Mouse (Mus musculus) mesoderm, embryonic 11.5 days (tissue): ENCODE measurements around the gene Zfp831.

Experiments
- DNase-seq: peaks from one replicate; pipeline ENCODE4 v3.0.0-alpha.2; 2012; ENCODE audit warnings: low read depth, low spot score

The Zfp831 gene

DNA sequence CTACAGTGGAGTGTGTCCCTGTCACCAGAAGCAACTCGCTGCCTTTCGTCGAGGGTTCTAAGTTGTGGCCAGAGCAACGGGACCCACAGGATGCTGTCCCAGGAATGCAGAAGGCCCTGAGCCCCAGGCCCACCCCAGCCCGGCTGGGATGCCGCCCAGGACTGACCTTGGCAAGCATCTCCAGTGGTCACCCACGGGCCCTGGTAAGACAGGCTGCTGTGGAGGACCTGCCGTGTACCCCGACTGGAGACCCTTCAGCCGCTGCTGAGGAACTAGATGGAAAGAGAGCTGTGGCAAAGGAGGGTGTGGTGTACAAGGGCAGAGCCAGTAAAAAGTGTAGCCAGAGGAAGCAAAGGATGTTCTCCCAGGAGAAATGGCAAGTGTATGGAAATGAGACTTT, 1.6 kb downstream of the Zfp831 start:
- DNase-seq: no peak

DNA sequence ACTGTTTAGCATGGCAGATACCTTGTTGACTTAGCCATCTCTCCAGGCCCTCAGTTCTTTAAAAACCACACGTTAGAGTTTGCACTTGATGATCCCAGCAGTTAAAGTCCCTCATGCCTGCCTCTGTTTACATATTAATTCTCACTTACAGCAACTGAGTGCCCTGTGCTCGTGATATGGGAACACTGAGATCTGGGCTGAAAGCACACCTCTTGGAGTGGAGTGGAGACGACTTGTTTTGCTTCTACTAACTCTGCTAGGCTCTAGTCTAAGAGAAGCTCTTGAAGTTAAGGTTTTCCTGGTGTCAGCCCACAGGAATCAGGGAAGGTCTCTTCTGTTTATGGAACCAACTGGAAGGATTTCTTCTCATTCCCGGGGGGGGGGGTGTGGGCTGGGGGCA, 9.5 kb downstream of the Zfp831 start:
- DNase-seq: no peak

DNA sequence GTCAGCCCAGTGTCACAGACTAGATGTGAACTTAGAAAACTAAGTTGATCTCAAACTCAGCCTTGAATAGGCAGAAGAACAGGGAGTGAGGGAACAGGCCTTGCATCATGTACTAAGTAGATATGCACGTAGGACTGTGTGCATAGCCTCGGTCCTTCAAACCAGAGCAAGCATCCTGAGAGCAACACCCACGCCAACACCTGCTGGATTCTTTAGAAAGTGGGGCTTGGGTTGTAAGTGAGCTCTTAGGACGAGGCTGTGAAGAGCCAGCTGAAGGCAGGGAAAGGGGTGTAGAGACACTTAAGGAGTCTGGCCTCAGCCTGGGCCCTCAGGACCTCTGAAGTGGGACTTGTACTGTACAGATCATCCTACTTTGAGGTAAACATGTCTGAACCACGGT, 12.0 kb downstream of the Zfp831 start:
- DNase-seq: no peak

DNA sequence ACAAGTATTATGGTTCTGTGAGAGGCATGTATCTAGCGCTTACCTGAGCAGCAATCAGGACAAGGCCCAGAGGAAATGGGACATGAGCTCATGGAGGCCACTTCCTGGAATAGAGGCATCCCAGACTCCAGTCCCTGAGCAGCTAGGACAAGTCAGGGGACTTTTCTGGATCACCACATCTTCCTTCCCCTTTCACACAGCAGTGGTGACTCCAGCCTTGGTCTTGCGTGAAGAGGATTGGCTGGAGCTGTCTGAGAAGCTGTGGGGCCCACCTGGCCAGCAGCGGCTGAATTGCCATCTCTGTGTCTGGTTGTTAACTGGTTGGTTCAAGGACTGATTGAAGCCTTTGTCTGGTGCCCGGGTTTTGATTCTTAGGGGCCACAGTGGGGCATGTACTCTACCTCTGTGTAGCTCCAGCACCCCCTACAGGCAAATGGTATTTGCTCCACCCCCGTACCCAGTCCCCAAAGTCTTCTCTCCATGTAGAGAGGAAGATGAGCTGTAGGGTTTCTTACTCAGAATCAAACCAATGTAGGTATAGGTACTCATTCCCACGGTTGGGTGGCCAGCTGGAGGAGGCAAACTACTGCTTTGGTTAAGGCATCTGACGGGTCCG, 15.0 kb downstream of the Zfp831 start:
- DNase-seq: no peak

DNA sequence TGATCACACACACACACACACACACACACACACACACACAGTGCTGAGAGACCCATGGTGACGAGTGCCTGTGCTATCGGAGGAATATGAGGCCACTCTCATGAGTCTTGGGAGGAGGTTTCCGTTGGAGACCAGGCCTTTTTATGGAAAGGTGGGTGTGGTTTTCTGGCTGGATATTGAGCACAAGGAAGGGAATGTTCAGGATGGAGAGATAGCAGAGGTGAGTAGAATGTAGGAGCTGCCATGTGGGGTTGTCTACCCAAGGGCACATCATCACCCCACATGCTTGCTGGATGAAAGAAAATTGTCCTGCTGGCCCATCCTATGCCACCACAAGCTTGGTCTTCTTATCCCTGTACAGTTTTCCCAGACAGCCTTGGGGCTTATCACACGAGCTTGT, 16.5 kb downstream of the Zfp831 start:
- no peak for DNase-seq

DNA sequence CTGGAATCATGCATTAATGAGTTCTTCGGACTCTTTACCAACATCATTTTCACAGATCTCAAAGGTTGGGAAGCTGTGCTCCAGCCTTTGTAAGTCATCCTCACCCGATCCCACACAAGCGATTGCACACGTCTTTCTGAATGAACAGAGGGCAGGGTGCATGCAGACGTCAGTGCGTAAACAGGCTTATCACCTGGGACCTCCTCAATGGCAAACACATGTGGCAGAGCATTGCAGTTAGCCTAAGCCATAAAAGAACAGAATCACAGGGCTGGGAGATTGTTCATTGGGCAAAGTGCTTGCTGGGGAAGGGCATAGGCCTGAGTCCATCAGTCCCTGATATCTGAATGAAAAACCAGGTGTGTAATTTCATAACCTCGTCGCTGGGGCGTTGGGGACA, 17.0 kb downstream of the Zfp831 start:
- DNase-seq: no peak

DNA sequence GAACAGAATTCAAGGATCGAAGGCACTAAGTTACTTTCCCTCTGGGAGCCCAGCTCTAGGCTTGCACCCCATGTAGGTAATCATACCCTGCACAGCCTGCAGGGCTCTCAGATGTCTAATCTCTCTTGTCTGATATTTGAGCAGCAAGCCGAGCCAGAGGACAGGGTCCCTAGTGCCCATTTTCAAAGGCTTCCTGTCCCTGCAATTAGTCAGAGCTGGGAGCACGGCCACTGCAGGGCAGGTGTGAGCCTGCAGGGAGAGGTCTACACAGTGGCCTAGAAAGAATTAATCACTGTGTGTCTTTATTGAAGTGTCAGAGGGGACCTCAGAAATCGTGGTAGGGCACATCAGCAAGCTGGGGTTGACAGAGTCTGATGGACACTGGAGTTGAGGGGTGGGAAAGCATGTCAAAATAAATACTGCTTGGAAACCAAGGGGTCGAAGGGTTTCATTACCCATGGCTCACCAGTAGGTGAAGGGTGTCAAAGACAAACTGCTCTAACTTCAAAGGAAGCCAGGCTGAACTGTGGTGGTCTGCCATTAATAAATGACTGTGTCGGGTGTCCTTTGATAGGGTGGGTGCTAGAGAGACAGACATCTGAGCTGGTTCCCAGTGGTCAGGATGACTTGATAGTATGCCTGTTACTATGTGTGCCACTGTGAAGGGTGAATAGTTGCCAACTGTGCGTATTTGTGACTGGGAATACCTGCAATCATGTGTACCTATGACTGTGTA, 18.3 kb downstream of the Zfp831 start:
- peak; percentile 34 for DNase-seq

DNA sequence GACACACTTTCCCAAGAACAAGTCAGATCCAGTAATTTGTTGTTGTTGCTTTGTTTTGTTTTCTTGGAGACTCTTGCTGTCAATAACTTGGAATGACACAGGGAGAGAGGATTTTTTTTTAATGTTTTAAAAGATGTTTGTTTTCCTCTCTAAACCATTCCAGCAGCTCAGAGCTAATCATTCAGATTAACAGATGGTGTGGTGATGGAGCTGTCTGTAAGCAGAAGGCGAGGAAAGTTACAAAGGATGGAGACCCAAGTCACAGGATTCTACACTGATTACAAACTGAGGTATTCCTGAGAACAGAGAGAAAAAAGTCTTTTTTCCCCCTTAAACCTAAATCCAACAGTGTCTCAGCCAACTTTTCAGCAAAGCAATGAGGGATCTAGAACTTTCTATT, 19.3 kb downstream of the Zfp831 start:
- DNase-seq: no peak

DNA sequence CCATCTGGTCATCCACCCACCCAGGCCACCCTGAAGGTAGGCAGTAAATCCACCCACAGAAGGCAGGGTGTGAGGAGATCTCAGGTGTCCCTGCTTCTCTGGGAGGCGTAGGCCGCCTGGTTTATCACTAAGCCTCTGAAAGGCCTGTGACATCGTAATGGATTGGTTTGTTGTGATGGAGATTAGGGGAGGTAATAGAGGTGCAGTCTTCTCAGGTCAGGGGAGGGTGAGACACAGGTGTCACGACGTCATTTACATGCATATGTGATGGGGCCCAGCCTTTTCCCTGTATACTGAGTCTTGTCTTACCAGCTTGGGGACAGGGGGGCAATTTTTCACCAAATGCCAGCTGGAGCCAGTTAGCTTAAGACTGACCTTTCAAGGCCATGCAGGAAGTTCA, 22.1 kb downstream of the Zfp831 start:
- DNase-seq: no peak

DNA sequence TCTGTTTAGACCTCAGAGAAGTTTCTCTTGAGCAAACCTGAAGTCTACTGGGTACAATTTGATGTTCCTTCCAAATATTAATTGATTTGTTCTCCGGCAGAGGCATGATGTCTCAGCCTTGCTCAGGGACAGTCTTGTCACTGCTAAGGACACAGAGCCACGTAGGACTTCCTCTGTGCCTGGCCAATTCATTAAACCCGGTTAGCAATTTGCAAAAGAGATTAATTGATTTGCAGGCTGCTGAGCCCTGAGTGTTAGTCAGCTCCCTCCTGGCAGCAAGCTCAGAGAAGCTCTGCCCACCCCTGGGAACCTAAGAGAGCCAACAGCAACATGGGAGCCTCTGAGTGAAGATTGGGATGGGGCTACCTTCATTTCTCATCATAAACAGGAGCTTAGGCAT, 25.5 kb downstream of the Zfp831 start:
- DNase-seq: no peak

DNA sequence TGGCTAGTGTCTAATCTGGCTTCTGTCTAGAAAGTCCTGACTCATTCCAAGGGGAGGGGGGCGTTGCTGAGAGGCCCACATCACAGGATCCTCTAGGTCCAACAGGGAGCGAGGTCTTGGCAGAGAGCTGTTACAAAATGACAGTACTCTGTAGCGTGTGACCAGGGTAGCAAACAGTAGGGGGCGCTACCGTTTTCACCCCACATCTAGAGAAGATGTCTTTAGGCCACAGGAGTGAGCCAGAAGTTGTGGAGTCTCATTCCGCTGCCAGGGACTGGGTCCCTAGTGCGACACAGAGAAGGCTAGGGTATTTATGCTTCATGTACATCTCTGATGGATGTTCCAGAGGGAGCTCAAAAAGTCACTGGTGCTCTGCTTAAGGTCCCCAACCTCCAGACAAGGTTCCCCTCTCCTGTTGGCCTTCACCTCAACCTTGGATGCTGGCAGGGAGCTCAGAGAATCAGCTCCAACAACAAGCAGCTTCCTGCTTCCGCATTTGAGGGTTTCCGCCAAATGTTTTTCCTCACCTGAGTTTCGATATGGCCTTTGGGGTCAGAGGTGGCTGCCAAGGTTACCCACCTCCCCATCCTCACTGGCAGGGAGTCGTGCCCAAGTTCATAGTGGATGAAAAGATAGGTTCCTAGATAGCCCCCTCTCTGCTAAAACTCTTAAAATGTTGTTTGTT, 29.3 kb downstream of the Zfp831 start:
- no peak for DNase-seq

DNA sequence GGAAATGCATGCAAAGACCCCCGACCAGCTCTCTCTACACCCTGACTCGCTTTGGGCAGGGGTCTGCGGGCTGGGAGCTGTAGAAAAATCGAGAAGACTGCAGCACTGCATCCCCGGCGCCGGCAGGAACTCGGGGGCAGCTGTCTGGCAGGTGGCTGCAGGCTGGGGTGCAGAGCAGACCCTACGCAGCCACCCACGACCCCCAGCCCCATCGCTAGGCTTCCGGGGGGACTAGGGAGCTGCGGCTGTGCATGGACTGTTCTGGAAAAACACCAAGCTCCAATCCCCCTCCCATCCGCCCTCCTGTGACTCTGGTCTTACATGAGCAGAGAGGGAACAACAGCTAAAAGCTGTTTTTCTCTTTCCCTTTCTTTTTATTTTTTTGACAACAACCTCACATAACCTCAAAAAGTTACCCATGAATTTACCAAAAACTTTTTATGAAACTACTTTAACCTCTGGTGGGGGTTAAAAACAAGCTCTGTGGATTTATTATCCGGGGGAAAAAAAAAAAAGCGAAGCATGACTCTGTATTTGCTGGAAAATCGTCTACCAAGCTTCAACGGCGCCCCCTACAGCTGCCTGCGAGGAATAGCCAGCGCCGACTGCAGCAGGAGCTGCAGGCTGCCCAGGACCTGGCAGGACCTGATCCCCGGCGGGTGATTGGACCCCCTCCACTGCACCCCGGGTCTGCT, 30.4 kb downstream of the Zfp831 start:
- DNase-seq: peak; percentile 93

DNA sequence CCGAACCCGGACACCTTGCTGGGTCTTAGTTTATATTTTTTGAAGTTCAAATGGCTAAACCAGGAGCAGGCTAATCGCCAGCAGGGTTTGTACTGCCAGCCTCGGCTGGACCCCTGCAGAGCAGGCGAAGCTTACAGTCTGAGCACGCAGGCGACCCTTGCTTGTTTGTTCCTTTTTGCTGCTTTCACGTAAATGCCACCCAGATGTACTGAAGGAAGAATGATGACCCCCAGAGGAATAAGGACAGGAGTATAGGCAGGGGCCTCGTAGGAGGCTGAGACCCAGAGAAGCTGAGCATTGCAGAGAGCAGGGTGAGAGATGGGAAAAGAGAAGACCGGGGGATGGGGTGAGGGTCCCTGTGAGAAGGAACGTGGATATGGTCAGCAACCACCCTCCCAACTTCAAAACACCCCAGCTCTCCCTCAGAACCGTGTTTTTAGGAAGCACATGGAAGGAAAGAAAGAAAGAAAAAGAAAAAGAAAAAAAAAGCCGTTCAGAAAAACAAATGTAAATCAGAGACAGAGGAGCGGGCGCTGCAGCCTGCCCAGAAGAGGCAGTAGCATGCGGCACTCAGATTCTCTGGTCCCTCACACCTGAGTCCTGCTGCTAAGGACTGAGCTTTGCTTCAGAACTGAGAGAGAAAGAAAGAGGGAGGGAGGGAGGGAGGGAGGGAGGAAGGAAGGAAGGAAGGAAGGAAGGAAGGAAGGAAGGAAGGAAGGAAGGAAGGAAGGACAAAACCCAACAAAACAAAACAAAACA, 31.1 kb downstream of the Zfp831 start:
- no peak for DNase-seq

DNA sequence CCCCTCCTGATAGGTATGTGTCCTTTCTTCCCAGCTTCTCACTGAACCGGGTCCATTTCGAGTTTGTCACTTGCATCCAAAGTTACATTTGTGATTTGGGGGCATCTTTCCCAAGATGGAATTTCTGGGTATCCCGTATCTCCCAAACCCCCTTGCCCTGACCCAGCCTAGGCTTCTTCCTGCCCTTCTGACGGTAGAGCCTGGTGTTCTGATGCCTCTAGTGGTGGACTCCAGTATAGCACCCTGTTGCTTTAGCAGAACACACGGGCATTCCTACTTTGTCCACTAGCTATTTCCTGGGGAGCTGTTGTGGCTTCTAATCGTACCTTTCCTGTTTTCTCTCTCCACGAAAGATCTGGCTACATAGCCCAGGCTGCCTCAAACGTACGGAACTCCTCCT, 32.3 kb downstream of the Zfp831 start:
- DNase-seq: peak; percentile 90

DNA sequence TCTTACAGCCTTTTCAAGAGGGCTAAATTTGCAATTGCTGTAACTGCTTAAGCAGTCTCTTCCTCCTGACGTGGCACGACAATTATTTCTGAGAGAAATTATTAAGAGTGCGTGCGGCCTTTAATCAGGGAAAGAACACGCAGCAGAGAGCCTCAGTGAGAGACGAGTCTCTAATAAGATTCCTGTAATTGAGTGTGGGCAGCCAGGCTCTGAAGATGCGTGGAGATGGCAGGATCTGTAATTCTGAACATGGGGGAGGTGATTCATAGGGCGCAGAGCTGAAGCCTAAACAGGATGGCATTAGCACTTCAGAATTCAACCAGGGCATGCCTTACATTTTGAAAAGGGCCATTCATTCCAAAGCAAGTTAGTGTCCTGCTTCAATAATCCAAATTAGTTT, 58.0 kb downstream of the Zfp831 start:
- no peak for DNase-seq

DNA sequence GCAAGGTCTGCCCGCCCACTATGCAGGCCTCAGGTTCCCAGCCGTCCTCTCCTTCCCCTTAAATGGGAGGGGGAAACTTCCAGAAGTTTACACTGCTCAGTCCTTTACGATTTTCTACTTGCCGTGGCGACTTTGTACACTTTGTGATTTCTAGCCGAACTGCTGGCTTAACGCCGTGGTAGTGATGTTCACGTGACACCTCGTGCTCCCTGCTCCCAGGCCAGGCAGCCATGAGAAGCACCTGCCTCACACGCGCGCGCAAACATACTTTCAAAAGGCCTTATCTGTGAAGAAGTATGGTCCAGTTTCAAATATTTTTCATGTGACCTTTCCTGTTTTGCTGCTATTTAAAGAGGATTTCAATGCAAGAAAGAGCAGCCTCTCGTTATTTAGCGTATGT, 63.8 kb downstream of the Zfp831 start:
- no peak for DNase-seq

DNA sequence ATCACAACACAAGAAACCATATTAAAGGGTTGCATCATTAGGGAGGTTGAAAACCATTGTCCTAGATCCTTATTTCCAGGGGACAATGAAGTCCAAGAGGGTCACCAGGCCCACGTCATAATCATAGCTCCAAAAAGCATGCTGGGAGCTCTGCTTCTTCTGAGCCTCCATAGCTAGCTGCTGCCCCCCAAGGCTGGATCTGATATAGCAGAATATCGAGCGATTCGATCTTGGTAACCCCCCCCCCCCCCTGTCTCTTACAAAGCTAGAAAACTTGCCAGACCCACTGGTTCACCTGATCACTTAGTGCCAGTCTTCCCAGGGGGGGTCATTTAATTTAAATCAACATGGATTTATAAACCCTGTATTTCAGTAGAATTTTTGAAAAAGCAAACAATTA, 65.3 kb downstream of the Zfp831 start:
- DNase-seq: no peak

DNA sequence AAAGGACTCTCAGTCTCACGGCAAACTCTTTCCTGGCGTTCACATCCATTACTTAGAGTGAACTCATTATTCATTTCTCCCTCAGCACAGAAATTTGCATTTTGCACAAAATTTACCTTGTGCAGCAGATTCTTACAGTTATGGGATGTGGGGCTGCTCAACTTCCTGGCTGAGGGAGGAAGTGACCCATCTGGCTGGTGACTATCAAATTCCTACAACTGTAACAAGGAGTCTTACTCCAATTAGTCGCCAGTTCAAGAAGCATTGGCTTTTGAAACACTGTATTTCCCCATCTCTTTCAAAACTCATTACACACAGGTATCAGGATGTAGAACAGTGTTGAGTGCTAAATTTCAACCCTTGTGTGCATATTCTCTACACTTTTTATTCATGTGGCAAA, 66.9 kb downstream of the Zfp831 start:
- no peak for DNase-seq

DNA sequence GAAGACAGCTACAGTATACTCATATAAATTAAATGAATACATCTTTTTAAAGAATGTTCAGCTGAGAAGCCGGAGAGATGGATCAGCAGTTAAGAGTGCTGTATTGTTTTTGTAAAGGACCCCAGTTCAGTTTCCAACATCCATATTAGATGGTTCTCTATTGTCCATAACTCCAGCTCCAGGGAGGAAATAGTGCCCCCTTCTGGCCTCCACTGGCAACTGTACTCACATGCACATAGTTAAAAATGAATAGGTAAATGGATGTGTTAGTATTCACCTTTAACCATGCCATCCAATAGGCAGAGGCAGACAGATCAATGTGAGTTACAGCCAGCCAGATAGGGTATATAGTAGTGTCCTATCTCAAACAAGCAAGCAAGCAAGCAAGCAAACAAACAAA, 68.7 kb downstream of the Zfp831 start:
- DNase-seq: no peak

DNA sequence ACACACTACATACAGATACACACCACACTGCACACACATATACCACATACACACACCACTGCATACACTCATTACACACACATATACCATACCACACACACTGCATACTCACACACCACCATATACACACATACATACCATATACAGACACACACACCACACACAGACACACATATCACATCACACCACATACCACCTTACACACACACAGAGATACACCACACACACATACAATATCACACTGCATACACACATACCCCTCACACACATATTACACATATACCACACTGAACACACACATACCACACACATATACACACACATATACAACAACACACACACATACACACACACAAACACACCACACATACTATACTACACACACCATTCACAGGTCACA, 72.6 kb downstream of the Zfp831 start:
- DNase-seq: no peak

DNA sequence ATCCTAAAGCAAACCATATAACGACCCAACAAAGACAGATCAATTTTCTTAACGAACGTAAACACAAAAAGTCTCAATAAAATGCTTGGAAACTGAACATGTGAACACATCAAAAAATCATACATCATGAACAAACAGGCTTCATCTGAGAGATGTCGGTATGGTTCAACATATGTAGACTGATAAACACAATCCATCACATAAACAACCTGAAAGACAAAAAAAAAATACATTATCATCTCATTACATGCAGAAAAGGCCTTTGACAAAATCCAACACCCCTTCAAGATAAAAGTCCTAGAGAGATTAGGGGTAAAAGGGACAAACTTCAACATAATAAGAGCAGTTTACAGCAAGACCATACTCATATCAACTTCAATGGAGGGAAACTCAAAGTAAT, 74.5 kb downstream of the Zfp831 start:
- no peak for DNase-seq
